ENCODE assay signal across 8 mouse cellular contexts in genomic region chr4:24249243-24249970, GRCm38 (mm10).
DNase-seq lines count a peak whose midpoint lies in the region; TF ChIP-seq lines count a peak whose summit lies in the region.
"Had no signal": no experiment of that assay in that cellular context is flagged by ENCODE, and none has a peak within 500 bp of the region (broad histone marks: within the 10 kb centered on the region; RNA-seq: fewer than 3 reads in every experiment).

No protein-coding gene starts in this region.

- H3K4me1 ChIP-seq in ES-E14 (ENCODE audit: control insufficient read depth in 2 of 2, insufficient read depth in 2 of 2, low read length in 2 of 2, poor library complexity in 1 of 2) = no peaks in the 10 kb centered on the region

- DNase-seq in layer of hippocampus, adult 2 months (ENCODE audit: low spot score in 2 of 2) = peak; percentile 6 to 17
- no peak for DNase-seq in layer of hippocampus, adult 8-10 months (ENCODE audit: low spot score in 2 of 2)
- DNase-seq in ES-E14 (ENCODE audit: low read depth, low spot score) (peak; percentile 31), WW6 (ENCODE audit: low read depth, low spot score) (peak; percentile 4)
- peak; percentile 2 for DNase-seq in hindlimb bud, embryonic 11.5 days (ENCODE audit: extremely low spot score, low read depth, low spot score)
- DNase-seq in Muller cell, postnatal 12 days (ENCODE audit: inconsistent ontology term) = no peak
- DNase-seq in yolk sac, embryonic 10.5 days (ENCODE audit: low spot score) = no peak

- H3K4me3 ChIP-seq in layer of hippocampus, adult 2 months = no peak overlapping the region
- H3K4me3 ChIP-seq in ES-E14 (ENCODE audit: insufficient read depth in 1 of 2, low read depth in 1 of 2, low read length in 2 of 2, poor library complexity in 1 of 2, severe bottlenecking in 1 of 2) = no peak overlapping the region

- in situ Hi-C loops in ES-E14 (cut with MboI; ENCODE audit: low sequenced_read_pairs in 2 of 2, unreplicated experiment in 2 of 2) = no loop called here

- TF ChIP-seq CTCF in layer of hippocampus, adult 2 months (conservative IDR thresholded peaks at IDR 0.05) = peak; percentile 79

- no peak overlapping the region for H3K9ac ChIP-seq in ES-E14 (ENCODE audit: insufficient read depth, low read depth, low read length, poor library complexity, severe bottlenecking)

- H3K9me3 ChIP-seq in ES-E14 (ENCODE audit: control insufficient read depth, insufficient read depth, low read depth, low read length) = no peaks in the 10 kb centered on the region

- no peaks in the 10 kb centered on the region for H3K36me3 ChIP-seq in ES-E14 (ENCODE audit: control insufficient read depth, insufficient read depth, low read length, poor library complexity, severe bottlenecking)

- H3K27ac ChIP-seq in layer of hippocampus, adult 2 months = no peak overlapping the region
- no peak overlapping the region for H3K27ac ChIP-seq in ES-E14 (ENCODE audit: insufficient read depth, low read depth, low read length, poor library complexity, severe bottlenecking)
- H3K27ac ChIP-seq: macrophage had no signal

TF ChIP-seq in ES-E14, 5 proteins besides CTCF, POLR2A, EP300 and RAD21:
- TF ChIP-seq ZC3H11A (IDR thresholded peaks at IDR 0.05; ENCODE audit: borderline replicate concordance, low read depth, low read length) = no peak
- TF ChIP-seq CHD2 (IDR thresholded peaks at IDR 0.05; ENCODE audit: low read depth, low read length) = no peak
- no peak for TF ChIP-seq MAFK (IDR thresholded peaks at IDR 0.05; ENCODE audit: insufficient read depth, low read depth, low read length)
- TF ChIP-seq ZNF384 (IDR thresholded peaks at IDR 0.05; ENCODE audit: low read depth, low read length) = no peak
- TF ChIP-seq HCFC1 (IDR thresholded peaks at IDR 0.05; ENCODE audit: borderline replicate concordance, insufficient read depth, low read length) = no peak

Comparison
In these comparisons a context has a peak if more than half of its experiments do, and no peak if none do; other contexts are left out.
1. DNase-seq: peak in layer of hippocampus, adult 2 months (2 of 2), ES-E14 (single experiment), WW6 (single experiment) and hindlimb bud, embryonic 11.5 days (single experiment); none in layer of hippocampus, adult 8-10 months (0 of 2), Muller cell, postnatal 12 days (single experiment) and yolk sac, embryonic 10.5 days (single experiment).